Mouse (Mus musculus): Measurements from ENCODE around the gene Iba57.

DNA sequence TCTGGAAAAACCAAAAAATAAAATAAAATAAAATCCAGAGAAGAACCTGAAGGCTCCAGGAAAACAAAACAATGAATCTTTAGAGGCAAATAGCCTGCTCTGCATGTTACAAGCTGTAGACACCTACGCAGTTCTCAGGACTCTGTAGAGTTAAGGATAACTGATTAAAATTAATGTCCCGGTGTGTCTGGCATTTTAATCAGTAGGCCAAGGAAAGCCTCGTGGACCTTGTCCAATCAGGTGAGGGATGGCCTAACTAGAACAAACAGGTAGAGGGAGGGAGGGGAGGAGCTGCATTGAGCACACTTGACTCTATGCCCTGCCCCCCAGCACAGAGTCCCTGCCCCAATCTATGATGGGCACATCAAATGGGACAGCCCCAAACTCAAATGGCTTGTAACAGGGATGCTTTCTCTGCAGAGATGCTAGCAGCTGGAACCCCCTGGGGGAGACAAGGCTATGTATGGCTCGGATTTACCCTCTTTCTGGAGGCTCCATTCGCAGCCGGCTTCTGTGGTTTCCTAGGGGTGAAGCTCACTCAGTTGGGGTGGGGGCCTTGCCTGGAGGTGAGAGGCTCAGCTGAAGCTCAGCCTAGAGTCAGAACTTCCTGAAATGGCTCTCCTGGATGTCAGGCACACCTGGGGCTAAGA is 10.8 kb upstream of the Iba57 start:
- TF ChIP-seq CTCF (IDR thresholded peaks at IDR 0.05; ENCODE audit: low read depth) (no peak), EP300 (IDR thresholded peaks at IDR 0.05; ENCODE audit: low read depth) (no peak)
